Mouse (Mus musculus): ENCODE measurements around the gene Plin4. TPM values are rescaled to one million over a fixed set of nuclear protein-coding genes. Genes with fewer than 3 reads are reported as not detected.
"Not testable (repeated sequence)": the region's sequence is repeated elsewhere in the genome, so short reads cannot be mapped to it uniquely, and the experiment has no call there.

Gene Plin4
- polyA plus RNA-seq, 1 experiment from 2014 or later: 0.15 TPM

GRCm38 (mm10) chr17:56111021-56111420 is 1.4 kb upstream of the Plin4 start:
- no peak overlapping the region for H3K9ac ChIP-seq (ENCODE audit: low read depth, low read length)
- no peak for ATAC-seq
- H3K36me3 ChIP-seq (ENCODE audit: control insufficient read depth, insufficient read depth, low read length): no peaks in the 10 kb centered on the region
- H3K4me3 ChIP-seq (ENCODE audit: low read depth, low read length): no peak overlapping the region
- 64% methylated on average over 1 of the region's 1 CpGs for WGBS
- H3K4me2 ChIP-seq (ENCODE audit: low read length): no peak overlapping the region
- H3K27me3 ChIP-seq (ENCODE audit: control insufficient read depth, insufficient read depth, low read depth, low read length): no peaks in the 10 kb centered on the region
- H3K27ac ChIP-seq (ENCODE audit: low read length): no peak overlapping the region
- no peaks in the 10 kb centered on the region for H3K9me3 ChIP-seq (replicated peaks; ENCODE audit: control insufficient read depth, low read length, poor library complexity, severe bottlenecking)
- no peaks in the 10 kb centered on the region for H3K4me1 ChIP-seq (ENCODE audit: control insufficient read depth, insufficient read depth, low read length)

DNA sequence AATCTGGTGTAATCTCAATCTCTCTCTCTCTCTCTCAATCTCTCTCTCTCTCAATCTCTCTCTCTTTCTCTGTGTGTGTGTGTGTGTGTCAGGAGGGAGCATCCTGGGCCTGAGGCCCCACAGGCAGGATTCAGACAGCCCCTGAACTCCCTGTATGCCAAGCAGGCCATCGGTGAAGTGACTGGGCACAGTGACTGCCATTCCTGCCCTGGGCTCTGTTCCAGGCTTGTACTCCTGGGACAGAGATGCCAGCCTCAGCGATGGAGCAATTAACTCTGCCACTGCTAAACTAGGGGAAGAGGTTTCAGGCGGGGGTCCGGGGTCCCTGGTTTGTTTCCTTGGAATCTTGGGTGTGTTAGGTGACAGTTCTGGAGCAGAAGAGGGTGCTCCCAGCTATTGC is 968 bp upstream of the Plin4 start:
- Histone ChIP-seq H3K27me3 (ENCODE audit: control insufficient read depth, insufficient read depth, low read depth, low read length) (no peaks in the 10 kb centered on the region), H3K4me3 (ENCODE audit: low read depth, low read length) (no peak overlapping the region), H3K9ac (ENCODE audit: low read depth, low read length) (no peak overlapping the region), H3K9me3 (replicated peaks; ENCODE audit: control insufficient read depth, low read length, poor library complexity, severe bottlenecking) (no peaks in the 10 kb centered on the region), H3K27ac (ENCODE audit: low read length) (no peak overlapping the region), H3K4me2 (ENCODE audit: low read length) (no peak overlapping the region), H3K36me3 (ENCODE audit: control insufficient read depth, insufficient read depth, low read length) (no peaks in the 10 kb centered on the region), H3K4me1 (ENCODE audit: control insufficient read depth, insufficient read depth, low read length) (no peaks in the 10 kb centered on the region)
- 65% methylated on average over 4 of the region's 4 CpGs for WGBS
- ATAC-seq: no peak

GRCm38 (mm10) chr17:56108334-56109044 is 1.1 kb downstream of the Plin4 start:
- WGBS: 87% methylated on average over 6 of the region's 6 CpGs
- Histone ChIP-seq H3K9ac (ENCODE audit: low read depth, low read length) (no peak overlapping the region), H3K4me3 (ENCODE audit: low read depth, low read length) (no peak overlapping the region), H3K9me3 (replicated peaks; ENCODE audit: control insufficient read depth, low read length, poor library complexity, severe bottlenecking) (no peaks in the 10 kb centered on the region), H3K4me1 (ENCODE audit: control insufficient read depth, insufficient read depth, low read length) (no peaks in the 10 kb centered on the region), H3K27ac (ENCODE audit: low read length) (no peak overlapping the region), H3K4me2 (ENCODE audit: low read length) (no peak overlapping the region), H3K27me3 (ENCODE audit: control insufficient read depth, insufficient read depth, low read depth, low read length) (no peaks in the 10 kb centered on the region), H3K36me3 (ENCODE audit: control insufficient read depth, insufficient read depth, low read length) (no peaks in the 10 kb centered on the region)
- ATAC-seq: no peak

DNA sequence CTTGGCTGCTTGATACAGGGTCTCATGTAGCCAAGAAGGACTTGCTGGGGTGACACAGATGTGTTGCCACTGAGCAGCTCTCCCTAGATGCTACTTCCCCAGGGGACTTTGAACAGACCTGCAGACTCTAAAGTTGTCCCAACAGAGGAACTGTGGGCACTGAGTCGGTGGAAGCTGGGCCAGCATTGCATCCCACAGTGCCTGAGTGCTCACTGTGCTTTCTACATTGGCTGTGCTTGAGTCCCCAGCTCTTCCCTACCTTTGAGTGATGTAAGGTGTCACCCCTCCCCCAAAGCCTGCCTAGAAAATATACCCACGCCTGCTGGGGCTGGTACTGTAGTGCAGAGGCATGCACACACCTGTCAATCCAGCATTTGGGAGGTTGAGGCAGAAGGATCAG is 1.9 kb downstream of the Plin4 start:
- Histone ChIP-seq H3K27me3 (ENCODE audit: control insufficient read depth, insufficient read depth, low read depth, low read length) (no peaks in the 10 kb centered on the region), H3K4me1 (ENCODE audit: control insufficient read depth, insufficient read depth, low read length) (no peaks in the 10 kb centered on the region), H3K27ac (ENCODE audit: low read length) (no peak overlapping the region), H3K36me3 (ENCODE audit: control insufficient read depth, insufficient read depth, low read length) (no peaks in the 10 kb centered on the region), H3K9ac (ENCODE audit: low read depth, low read length) (no peak overlapping the region), H3K4me3 (ENCODE audit: low read depth, low read length) (no peak overlapping the region), H3K9me3 (replicated peaks; ENCODE audit: control insufficient read depth, low read length, poor library complexity, severe bottlenecking) (no peaks in the 10 kb centered on the region), H3K4me2 (ENCODE audit: low read length) (no peak overlapping the region)
- ATAC-seq: no peak
- 80% methylated on average over 2 of the region's 2 CpGs for WGBS

DNA sequence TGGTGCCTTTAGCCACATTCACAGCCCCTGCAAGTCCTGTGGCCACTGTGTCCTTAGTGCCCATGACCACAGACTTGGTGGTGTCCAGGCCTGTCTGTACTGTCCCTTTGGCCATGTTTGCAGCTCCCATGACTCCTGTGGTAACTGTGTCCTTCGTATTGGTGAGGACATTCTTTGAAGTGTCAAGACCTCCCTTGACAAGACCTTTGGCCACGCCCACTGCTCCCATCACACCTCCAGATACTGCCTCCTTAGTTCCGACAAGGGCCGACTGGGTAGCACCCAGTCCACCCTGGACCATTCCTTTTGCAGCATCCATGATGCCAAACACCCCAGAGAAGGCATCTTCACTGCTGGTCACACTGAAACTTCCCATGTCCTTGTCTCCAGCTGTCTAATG is 2.6 kb downstream of the Plin4 start:
- H3K4me2 ChIP-seq (ENCODE audit: low read length): no peak overlapping the region
- H3K9ac ChIP-seq (ENCODE audit: low read depth, low read length): no peak overlapping the region
- H3K9me3 ChIP-seq (replicated peaks; ENCODE audit: control insufficient read depth, low read length, poor library complexity, severe bottlenecking): no peaks in the 10 kb centered on the region
- no peak overlapping the region for H3K4me3 ChIP-seq (ENCODE audit: low read depth, low read length)
- H3K4me1 ChIP-seq (ENCODE audit: control insufficient read depth, insufficient read depth, low read length): no peaks in the 10 kb centered on the region
- 78% methylated on average over 4 of the region's 4 CpGs for WGBS
- H3K27ac ChIP-seq (ENCODE audit: low read length): no peak overlapping the region
- no peak for ATAC-seq
- H3K27me3 ChIP-seq (ENCODE audit: control insufficient read depth, insufficient read depth, low read depth, low read length): no peaks in the 10 kb centered on the region
- H3K36me3 ChIP-seq (ENCODE audit: control insufficient read depth, insufficient read depth, low read length): peaks cover 6% of the 10 kb centered on the region; the same call in 1 of the 2 replicates

DNA sequence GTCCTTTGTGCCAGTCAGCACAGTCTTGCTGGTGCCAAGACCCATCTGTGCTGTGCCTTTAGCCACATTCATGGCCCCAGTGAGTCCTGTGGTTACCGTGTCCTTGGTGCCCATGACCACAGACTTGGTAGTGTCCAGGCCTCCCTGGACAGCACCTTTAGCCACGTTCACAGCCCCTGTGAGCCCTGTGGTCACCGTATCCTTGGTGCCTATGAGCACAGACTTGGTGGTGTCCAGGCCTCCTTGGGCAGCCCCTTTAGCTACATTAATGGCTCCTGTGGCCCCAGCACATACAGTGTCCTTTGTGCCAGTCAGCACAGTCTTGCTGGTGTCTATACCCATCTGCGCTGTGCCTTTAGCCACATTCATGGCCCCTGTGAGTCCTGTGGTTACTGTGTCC is 3.2 kb downstream of the Plin4 start:
- ATAC-seq; H3K27me3 ChIP-seq (ENCODE audit: control insufficient read depth, insufficient read depth, low read depth, low read length); H3K36me3 ChIP-seq (ENCODE audit: control insufficient read depth, insufficient read depth, low read length); H3K4me3 ChIP-seq (ENCODE audit: low read depth, low read length); H3K4me1 ChIP-seq (ENCODE audit: control insufficient read depth, insufficient read depth, low read length); H3K9ac ChIP-seq (ENCODE audit: low read depth, low read length); H3K4me2 ChIP-seq (ENCODE audit: low read length); H3K9me3 ChIP-seq (replicated peaks; ENCODE audit: control insufficient read depth, low read length, poor library complexity, severe bottlenecking); H3K27ac ChIP-seq (ENCODE audit: low read length): not testable (repeated sequence)
- 95% methylated on average over 4 of the region's 4 CpGs for WGBS

- H3K27me3 ChIP-seq (ENCODE audit: control insufficient read depth, insufficient read depth, low read depth, low read length); H3K9me3 ChIP-seq (replicated peaks; ENCODE audit: control insufficient read depth, low read length, poor library complexity, severe bottlenecking); H3K27ac ChIP-seq (ENCODE audit: low read length); H3K4me3 ChIP-seq (ENCODE audit: low read depth, low read length); H3K4me2 ChIP-seq (ENCODE audit: low read length); H3K9ac ChIP-seq (ENCODE audit: low read depth, low read length); ATAC-seq; H3K4me1 ChIP-seq (ENCODE audit: control insufficient read depth, insufficient read depth, low read length): not testable (repeated sequence)
- peaks cover 21% of the 10 kb centered on the region for H3K36me3 ChIP-seq (ENCODE audit: control insufficient read depth, insufficient read depth, low read length)
- WGBS: 94% methylated on average over 2 of the region's 5 CpGs
These were observed 4.8 kb downstream of the Plin4 start for GRCm38 (mm10) chr17:56104821-56105220.

DNA sequence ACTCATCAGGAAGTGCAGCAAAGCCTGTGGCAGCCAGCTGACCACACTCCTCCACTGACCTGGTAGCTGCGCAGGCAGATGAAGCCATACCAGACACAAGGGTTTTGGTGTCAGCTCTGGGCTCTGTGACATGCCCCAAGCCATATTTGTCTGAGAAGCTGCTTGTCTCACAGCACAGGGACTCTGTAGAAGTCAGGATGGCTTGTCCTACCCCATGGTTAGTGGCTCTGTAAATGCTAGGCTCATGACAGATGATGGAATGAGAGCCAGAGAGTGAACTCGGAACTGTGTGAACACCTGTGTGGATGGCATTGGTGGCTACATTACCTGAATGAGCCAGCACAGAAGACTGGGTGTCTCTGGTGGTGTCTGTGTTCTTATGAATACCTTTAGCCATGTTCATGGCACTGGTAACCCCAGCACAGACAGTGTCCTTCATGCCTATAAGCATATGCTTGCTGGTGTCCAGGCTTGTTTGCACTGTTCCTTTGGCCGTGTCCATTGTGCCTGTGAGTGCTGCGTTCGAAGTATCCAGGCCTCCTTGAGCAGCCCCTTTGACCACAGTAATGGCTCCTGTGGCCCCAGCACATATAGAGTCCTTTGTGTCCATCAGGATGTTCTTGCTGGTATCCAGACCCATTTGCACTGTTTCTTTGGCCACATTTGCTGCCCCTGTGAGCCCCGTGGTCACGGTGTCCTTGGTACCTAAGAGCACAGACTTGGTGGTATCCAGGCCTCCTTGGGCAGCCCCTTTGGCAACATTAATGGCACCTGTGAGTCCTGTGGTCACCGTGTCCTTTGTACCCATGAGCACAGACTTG is 5.9 kb downstream of the Plin4 start:
- Histone ChIP-seq H3K27ac (ENCODE audit: low read length) (no peak overlapping the region), H3K36me3 (ENCODE audit: control insufficient read depth, insufficient read depth, low read length) (peaks cover 30% of the 10 kb centered on the region), H3K9ac (ENCODE audit: low read depth, low read length) (no peak overlapping the region), H3K4me2 (ENCODE audit: low read length) (no peak overlapping the region), H3K4me1 (ENCODE audit: control insufficient read depth, insufficient read depth, low read length) (no peaks in the 10 kb centered on the region), H3K4me3 (ENCODE audit: low read depth, low read length) (no peak overlapping the region), H3K27me3 (ENCODE audit: control insufficient read depth, insufficient read depth, low read depth, low read length) (no peaks in the 10 kb centered on the region), H3K9me3 (replicated peaks; ENCODE audit: control insufficient read depth, low read length, poor library complexity, severe bottlenecking) (no peaks in the 10 kb centered on the region)
- WGBS: 97% methylated on average over 8 of the region's 8 CpGs
- ATAC-seq: no peak

DNA sequence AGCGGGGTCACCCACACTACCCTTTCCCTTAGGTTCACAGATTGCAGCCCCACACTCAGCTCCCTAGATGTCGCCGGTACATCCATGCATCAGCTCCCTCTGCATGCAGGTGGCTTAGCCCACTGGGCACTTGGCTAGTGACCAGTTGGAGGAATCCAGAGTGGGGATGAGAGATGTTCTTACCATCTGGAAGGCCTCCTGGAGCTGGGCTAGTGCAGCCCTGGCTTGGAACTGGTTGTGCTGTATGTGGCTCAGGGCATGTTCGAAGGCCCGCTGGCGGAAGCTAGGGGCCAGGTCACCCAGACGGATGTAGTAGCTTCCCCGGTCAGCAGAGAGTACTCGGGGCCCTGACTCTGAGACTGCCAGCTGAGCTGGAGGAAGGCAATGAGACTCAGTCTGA is 6.7 kb downstream of the Plin4 start:
- Histone ChIP-seq H3K4me2 (ENCODE audit: low read length) (no peak overlapping the region), H3K4me1 (ENCODE audit: control insufficient read depth, insufficient read depth, low read length) (no peaks in the 10 kb centered on the region), H3K4me3 (ENCODE audit: low read depth, low read length) (no peak overlapping the region), H3K9ac (ENCODE audit: low read depth, low read length) (no peak overlapping the region), H3K9me3 (replicated peaks; ENCODE audit: control insufficient read depth, low read length, poor library complexity, severe bottlenecking) (no peaks in the 10 kb centered on the region), H3K27ac (ENCODE audit: low read length) (no peak overlapping the region), H3K27me3 (ENCODE audit: control insufficient read depth, insufficient read depth, low read depth, low read length) (no peaks in the 10 kb centered on the region), H3K36me3 (ENCODE audit: control insufficient read depth, insufficient read depth, low read length) (peaks cover 36% of the 10 kb centered on the region)
- ATAC-seq: no peak
- 94% methylated on average over 9 of the region's 9 CpGs for WGBS
